Mouse (Mus musculus): Measurements from ENCODE around the gene 0610037L13Rik. TPM values are rescaled to one million over a fixed set of nuclear protein-coding genes. Genes with fewer than 3 reads are reported as not detected.
A peak's percentile ranks its signal among the peaks of the same experiment; 100 is the strongest.

The 0610037L13Rik gene
- 41.0 and 46.9 TPM in 2 replicates for polyA plus RNA-seq (2012; rRNA removed)

- DNase-seq (ENCODE audit: low read depth) = peak; percentile 78
Measured at GRCm38 (mm10) chr4:107889731-107890432, at the start of gene 0610037L13Rik. TSS of gene 0610037L13Rik (plus strand) at chr4:107889813.

- no peak for DNase-seq (ENCODE audit: low read depth)
Measured at GRCm38 (mm10) chr4:107843687-107844086, 45.9 kb upstream of the 0610037L13Rik start.

GRCm38 (mm10) chr4:107844971-107845370, 44.6 kb upstream of the 0610037L13Rik start:
- no peak for DNase-seq (ENCODE audit: low read depth)

- no peak for DNase-seq (ENCODE audit: low read depth)
Measured at GRCm38 (mm10) chr4:107846795-107847194, 42.8 kb upstream of the 0610037L13Rik start.

GRCm38 (mm10) chr4:107848546-107848945, 41.1 kb upstream of the 0610037L13Rik start:
- DNase-seq (ENCODE audit: low read depth) = no peak

GRCm38 (mm10) chr4:107849621-107850020, 40.0 kb upstream of the 0610037L13Rik start:
- no peak for DNase-seq (ENCODE audit: low read depth)

GRCm38 (mm10) chr4:107850091-107850490, 39.5 kb upstream of the 0610037L13Rik start:
- DNase-seq (ENCODE audit: low read depth) = no peak

GRCm38 (mm10) chr4:107853333-107853732, 36.3 kb upstream of the 0610037L13Rik start:
- DNase-seq (ENCODE audit: low read depth) = no peak

- no peak for DNase-seq (ENCODE audit: low read depth)
Measured at GRCm38 (mm10) chr4:107853836-107854235, 35.8 kb upstream of the 0610037L13Rik start.

GRCm38 (mm10) chr4:107856958-107857686, 32.5 kb upstream of the 0610037L13Rik start:
- no peak for DNase-seq (ENCODE audit: low read depth)

GRCm38 (mm10) chr4:107858995-107859394, 30.6 kb upstream of the 0610037L13Rik start:
- no peak for DNase-seq (ENCODE audit: low read depth)

GRCm38 (mm10) chr4:107864866-107865265, 24.7 kb upstream of the 0610037L13Rik start:
- DNase-seq (ENCODE audit: low read depth) = no peak

- DNase-seq (ENCODE audit: low read depth) = peak; percentile 44
Measured at GRCm38 (mm10) chr4:107879254-107880050, 10.2 kb upstream of the 0610037L13Rik start, which contains the start of gene Magoh. TSS of gene Magoh (plus strand) at chr4:107879755.

- DNase-seq (ENCODE audit: low read depth) = no peak
Measured at GRCm38 (mm10) chr4:107881631-107882030, 8.0 kb upstream of the 0610037L13Rik start.

GRCm38 (mm10) chr4:107886371-107886770, 3.2 kb upstream of the 0610037L13Rik start:
- DNase-seq (ENCODE audit: low read depth) = no peak

- no peak for DNase-seq (ENCODE audit: low read depth)
Measured at GRCm38 (mm10) chr4:107889385-107889730, 255 bp upstream of the 0610037L13Rik start.

- DNase-seq (ENCODE audit: low read depth) = no peak
Measured at GRCm38 (mm10) chr4:107892663-107893062, 3.0 kb downstream of the 0610037L13Rik start.

GRCm38 (mm10) chr4:107899211-107899927, 9.8 kb downstream of the 0610037L13Rik start:
- no peak for DNase-seq (ENCODE audit: low read depth)

GRCm38 (mm10) chr4:107900206-107900605, 10.6 kb downstream of the 0610037L13Rik start:
- no peak for DNase-seq (ENCODE audit: low read depth)

- no peak for DNase-seq (ENCODE audit: low read depth)
Measured at GRCm38 (mm10) chr4:107904252-107904651, 14.6 kb downstream of the 0610037L13Rik start.

GRCm38 (mm10) chr4:107906561-107906960, 16.9 kb downstream of the 0610037L13Rik start:
- DNase-seq (ENCODE audit: low read depth) = no peak

- no peak for DNase-seq (ENCODE audit: low read depth)
Measured at GRCm38 (mm10) chr4:107910020-107910419, 20.4 kb downstream of the 0610037L13Rik start.

All from gonadal fat pad, adult 2 months (tissue).